Mouse (Mus musculus) heart, adult 18-20 months (tissue): Measurements from ENCODE around the gene F13a1. TPM values are rescaled to one million over a fixed set of nuclear protein-coding genes. Genes with fewer than 3 reads are reported as not detected.

Experiments used
- DNase-seq, 2 experiments: peaks; one replicate each; pipeline ENCODE4 v3.0.0; 2021 to 2022; ENCODE audit warnings: mixed read lengths in 1 of 2
- total RNA-seq, 2 experiments: library from RNA; stranded (reverse); gene quantifications; 2 replicates each; pipeline ENCODE4 v1.2.3; 2021

The F13a1 gene
- total RNA-seq, 2 experiments from 2014 or later: 22.2 to 27.3 TPM

DNA sequence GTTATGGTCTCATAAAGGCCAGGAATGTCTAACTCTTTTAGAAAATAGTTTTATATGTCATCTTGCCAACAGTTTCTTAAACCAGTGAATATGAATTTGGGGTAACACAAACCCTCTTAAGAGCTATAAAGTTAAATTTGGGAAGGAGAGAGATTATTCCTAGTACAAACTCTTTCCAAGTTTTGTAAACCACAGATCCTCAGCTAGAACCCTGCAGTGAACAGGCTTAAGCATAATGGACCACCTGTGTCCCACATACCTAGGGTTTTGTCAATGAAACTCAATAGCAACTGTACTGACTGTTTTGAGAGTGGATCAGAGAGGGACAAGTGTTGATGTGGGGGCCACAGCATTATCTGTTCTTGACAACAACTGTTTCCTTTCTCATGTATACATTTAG, 96.4 kb downstream of the F13a1 start:
- no peak for DNase-seq

DNA sequence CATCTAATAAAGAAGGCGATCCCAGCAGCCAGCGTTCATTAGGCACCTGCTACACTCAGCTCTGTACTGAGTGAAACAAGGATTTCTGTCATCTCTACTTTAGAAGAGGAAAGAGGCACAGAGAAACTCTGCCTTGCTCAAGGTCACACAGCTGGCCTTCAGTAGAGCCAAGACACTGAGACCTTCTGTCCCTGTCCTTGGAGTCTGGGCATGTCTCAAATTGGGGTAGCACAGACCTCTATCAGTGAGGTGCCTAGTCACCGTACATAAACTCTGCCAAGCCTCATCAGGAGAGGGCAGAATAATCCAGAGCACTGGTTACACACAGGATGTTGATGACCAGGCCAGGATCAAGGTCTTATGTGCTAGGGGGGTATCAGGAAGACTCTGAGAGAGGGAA, 108.2 kb downstream of the F13a1 start:
- DNase-seq: no peak

DNA sequence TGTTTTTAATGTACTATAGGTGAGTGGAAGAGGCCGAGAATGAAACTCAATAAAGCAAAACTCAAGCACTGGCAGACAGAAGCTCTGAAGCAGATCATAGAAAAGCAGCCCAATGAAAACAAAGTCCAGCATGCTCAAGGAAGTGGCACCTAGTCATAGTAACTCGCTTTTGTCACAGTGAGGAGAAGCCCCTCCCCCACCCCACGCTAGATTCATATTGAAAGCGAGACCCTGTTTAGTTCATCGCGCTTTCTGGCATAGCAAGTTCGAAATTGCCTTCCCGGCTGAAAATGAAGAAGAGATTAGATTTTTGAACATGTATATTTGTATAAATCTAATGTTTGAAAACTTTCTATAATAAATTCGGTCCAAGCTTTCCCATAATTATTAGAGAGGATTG, 118.0 kb downstream of the F13a1 start:
- DNase-seq: no peak

DNA sequence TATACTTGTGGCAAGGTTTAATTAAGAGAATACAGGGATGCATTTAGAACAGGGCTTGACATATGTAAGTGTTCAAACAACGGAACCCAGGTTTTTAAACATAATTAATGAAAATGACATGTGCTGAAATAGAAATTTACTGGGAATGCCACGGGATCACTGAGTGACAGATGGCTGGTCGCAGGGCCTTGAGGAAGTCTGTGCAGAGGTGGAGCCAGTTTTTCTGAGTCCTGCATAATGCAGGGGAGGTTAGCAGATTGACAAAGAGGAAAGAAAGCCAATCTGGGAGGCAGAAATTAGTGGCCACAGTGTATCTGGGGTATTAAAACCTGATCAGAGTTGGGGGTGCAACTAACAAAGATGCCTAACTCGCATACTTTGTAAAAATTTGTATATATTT, 130.3 kb downstream of the F13a1 start:
- DNase-seq: no peak

DNA sequence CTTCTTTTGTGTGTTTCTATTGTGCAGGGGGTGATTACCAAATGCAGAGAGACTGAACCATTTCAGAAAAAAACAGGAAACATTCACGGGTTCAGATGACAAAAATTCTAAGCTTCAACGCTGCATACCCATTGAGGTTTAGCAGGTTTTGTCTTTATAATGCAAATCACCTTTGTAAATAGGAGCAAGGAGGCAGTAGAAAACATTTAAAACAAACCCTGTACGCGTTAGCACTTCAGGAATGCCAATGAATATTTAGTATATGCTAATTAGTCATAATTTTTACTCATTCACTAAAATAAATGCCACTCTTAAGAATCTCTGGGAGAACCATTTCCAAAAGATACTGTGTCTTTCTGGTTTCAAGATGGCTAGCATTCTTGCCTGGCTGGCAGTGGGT, 146.2 kb downstream of the F13a1 start:
- no peak for DNase-seq

DNA sequence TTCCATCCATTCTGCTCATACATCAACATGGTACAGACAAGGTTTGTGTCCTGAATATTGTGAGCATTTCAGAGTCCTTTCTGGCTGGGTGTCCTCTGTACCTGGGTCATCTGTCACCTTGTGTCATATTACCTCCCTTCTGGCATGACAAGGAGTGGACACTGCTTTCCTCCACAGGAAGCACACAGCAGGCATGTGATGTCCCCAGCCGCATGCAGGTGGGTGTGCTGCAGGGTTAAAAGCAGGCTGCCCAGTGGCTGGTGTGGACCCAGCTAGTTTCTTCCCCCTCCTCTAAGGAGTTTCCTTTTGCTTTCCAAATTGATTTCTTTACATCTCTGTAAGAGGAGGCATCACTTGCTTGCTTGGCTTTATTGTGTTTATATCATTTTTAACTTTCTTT, 146.6 kb downstream of the F13a1 start:
- no peak for DNase-seq

DNA sequence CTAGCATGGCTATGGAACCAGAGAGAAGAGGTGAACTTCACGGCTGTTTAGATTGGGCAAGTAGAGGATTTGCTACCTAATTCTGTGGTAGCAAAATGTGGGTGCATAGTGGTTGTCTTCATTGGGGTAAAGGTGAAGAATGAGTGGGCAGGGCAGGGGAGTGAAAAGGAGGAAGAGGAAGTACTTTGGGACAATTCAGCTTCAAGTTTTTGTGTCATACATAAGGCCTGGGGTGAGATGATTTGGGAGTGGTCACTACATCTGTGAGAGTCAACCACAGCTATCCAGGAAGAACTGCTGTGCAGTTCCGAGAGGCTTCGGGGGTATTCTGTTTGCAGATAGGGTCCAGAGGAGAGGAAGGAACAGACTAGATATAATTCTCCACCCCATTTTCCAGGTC, 148.4 kb downstream of the F13a1 start:
- DNase-seq: no peak

DNA sequence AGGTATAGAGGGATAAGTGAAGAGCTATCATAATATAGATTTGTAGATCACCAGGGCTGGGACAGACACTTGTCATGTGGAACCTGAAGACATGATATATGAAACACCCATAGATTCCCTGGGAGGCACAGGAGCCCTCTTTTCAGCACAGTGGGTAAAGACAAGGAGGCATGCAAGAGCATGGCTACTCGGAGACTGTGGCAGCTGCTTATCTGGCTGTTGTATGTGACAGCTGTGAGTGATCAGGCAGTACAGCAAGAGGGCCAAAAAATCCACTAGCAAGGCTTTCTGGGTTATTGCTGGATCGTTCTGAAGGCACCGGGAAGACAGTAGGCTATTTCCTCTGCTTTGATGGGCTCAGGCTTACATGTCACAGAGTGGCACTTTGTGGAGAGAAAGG, 149.0 kb downstream of the F13a1 start:
- DNase-seq: no peak

DNA sequence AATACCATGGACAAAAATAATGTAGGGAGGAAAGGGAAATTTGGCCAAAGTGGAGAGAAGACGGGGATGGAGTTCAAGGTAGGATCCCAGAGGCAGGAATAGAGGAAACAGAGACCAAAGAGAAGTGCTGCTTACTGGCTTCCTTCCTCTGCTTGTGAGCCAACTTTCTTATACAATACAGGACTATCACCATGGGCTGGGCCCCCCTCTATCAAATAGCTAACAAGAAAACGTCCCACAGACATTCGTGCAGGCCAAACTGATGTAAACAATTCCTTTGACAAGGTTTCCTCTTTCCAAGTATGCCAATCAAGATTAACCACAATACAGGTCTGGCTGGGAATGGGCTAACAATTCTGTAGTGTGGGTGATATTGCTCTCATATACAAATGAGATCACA, 154.0 kb downstream of the F13a1 start:
- DNase-seq: no peak

DNA sequence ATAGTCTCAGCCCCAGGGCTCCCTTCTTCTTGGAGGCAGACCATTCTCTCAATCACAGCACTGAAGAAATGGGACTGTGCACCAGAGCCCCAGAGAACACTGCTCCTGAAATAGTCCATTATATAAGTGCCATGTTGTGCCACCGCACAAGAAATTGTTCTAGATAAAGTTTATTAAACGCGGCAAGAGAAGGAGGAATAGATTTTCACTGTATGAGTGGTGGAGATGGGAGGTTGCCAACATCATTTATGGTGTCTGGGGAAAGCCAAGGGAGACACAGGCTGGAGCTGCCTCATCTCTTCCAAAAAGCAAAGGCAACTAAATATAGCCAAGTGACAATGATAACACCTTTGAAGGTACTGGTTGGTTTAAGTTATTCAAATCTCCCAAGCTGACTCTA, 156.3 kb downstream of the F13a1 start:
- DNase-seq: no peak

DNA sequence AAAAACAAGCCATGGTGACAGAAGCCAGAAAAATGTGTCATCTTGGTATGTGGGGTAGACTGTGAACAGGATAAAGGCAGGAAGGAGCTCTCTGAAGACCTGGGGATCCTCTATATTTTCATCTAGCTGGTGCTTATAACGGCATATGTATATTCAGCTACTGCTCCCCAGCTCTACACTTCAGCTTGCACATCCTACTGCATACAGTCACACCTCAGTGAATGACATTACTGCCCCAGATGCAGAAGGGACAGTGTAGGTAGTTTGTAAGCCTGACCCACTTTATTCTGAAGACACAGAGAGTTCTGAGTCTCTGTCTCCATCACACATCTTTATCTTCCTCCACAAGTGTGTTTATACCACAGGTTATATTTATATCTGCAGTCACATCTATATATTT, 157.8 kb downstream of the F13a1 start:
- no peak for DNase-seq

DNA sequence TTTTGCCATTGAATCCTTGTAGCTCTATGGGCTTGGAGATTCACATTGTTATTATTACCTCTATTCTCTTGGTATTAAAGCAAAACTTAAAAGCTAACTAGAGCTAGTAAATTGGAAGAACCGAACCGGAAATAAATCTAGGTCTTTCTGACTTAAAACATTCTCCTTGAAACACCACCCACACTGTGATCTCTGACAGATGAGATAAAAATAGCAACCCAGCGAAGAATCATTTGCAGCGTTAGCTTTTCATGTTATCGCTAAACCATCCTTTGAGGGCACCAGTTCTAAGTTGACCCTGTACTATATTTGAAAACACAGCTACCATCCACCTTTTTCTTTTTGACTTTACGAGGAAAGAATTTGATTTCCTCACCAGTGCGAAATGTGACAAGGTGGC, 164.1 kb downstream of the F13a1 start:
- no peak for DNase-seq

DNA sequence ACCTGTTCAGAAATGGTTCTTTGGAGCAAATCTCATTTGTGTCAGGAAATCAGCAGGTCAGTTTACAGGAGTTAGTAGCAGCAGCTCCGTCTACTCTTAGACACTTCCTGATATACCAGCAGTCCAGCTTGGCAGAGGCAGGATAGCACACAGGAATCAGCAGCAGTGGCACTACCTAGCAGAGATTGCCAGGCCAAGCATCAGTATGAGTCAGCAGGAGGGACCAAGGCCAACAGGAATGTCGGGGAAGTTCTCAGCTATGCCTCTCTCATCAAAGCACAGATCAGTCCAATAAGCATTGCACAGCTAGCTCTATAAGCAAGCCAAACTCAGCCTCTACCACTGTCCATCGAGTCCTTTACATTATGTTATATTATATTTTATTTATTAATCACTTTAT, 210.9 kb downstream of the F13a1 start:
- no peak for DNase-seq
